Mouse (Mus musculus) intestine, embryonic 14.5 days (tissue): ENCODE results near the gene Atp23. TPM values are rescaled to one million over a fixed set of nuclear protein-coding genes. Genes with fewer than 3 reads are reported as not detected.

Source experiments
- ATAC-seq: fragments of 200-750 bp; cut with Nextera tagmentation; replicated peaks from 2 replicates; pipeline ENCODE4 v1.8.0; 2017; ENCODE audit warnings: low read depth, moderate number of reproducible peaks, moderate TSS enrichment, moderate library complexity; ENCODE audit not compliant: low FRiP score, low TSS enrichment
- DNase-seq: peaks from one replicate; pipeline ENCODE4 v3.0.0-alpha.2; 2018; ENCODE audit warnings: low spot score
- H3K27ac ChIP-seq: fragments of 300-500 bp; sonication (generic); 2 replicates; pipeline ENCODE4 v1.5.1; 2014; ENCODE audit warnings: low read depth, mild to moderate bottlenecking, control low read depth
- H3K27me3 ChIP-seq: fragments of 300-500 bp; sonication (generic); replicated peaks from 2 replicates; pipeline ENCODE4 v1.6.1; 2014; ENCODE audit warnings: low read length, control low read depth; ENCODE audit not compliant: control insufficient read depth, insufficient read depth
- H3K36me3 ChIP-seq: fragments of 300-500 bp; sonication (generic); 2 replicates; pipeline ENCODE4 v1.6.1; 2014; ENCODE audit warnings: low read length, control low read depth; ENCODE audit not compliant: control insufficient read depth, insufficient read depth
- H3K4me1 ChIP-seq: fragments of 300-500 bp; sonication (generic); replicated peaks from 2 replicates; pipeline ENCODE4 v1.6.1; 2014; ENCODE audit warnings: low read length, control low read depth, mixed read lengths; ENCODE audit not compliant: control insufficient read depth, insufficient read depth
- H3K4me2 ChIP-seq: fragments of 300-500 bp; sonication (generic); 2 replicates; pipeline ENCODE4 v1.6.1; 2014; ENCODE audit warnings: low read length
- H3K4me3 ChIP-seq: fragments of 300-500 bp; sonication (generic); 2 replicates; pipeline ENCODE4 v1.5.1; 2014; ENCODE audit warnings: low read depth, low read length, control low read depth, mixed read lengths
- H3K9ac ChIP-seq: fragments of 300-500 bp; sonication (generic); 2 replicates; pipeline ENCODE4 v1.6.1; 2014; ENCODE audit warnings: mild to moderate bottlenecking, low read length
- H3K9me3 ChIP-seq: fragments of 300-500 bp; sonication (generic); 2 replicates; pipeline ENCODE4 v1.6.1; 2016; ENCODE audit warnings: low read length, control low read depth; ENCODE audit not compliant: control insufficient read depth
- WGBS: fragments of 180-500 bp; shearing (Covaris S2); extraction: QIAGEN DNeasy Blood & Tissue Kit; methylation state at CpG from one replicate; pipeline ENCODE4 v1.1.7; 2014; 5-methylcytosine and 5-hydroxymethylcytosine counted together
- polyA plus RNA-seq: library from polyadenylated mRNA; unstranded; fragments of >200 nt; fragmentation: Nextera tagmentation; extraction: Ambion mirVana; gene quantifications from 2 replicates; pipeline ENCODE4 v1.2.1, GENCODE M21; 2014

Atp23 gene
- polyA plus RNA-seq, 1 experiment from 2014 or later, result 22.9 TPM

DNA sequence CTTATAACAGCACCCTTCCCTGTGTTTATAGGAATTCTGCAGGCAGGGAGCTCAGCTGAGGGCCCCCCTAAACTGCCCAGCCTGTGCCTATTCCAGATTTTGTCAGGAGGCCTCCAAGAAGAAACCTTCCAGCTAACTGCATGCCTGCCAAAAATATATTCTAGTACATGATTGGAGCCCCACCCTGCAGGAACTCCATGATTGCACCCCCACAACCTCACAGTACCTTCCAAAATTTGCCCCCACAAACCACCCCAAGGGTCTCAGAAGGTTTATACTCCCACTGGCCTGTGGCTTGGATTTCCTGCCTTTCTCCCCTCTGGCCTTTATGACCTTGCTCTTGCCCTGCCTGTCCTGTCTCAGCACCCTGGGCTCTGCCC is 30.6 kb upstream of the Atp23 start:
- Histone ChIP-seq H3K4me1 (peaks cover 71% of the 10 kb centered on the region), H3K36me3 (no peaks in the 10 kb centered on the region), H3K4me2 (peak overlapping the region; percentile 27; the same call in 1 of the 2 replicates), H3K27ac (peak overlapping the region; percentile 98), H3K9ac (peak overlapping the region; percentile 3; the same call in 1 of the 2 replicates), H3K9me3 (no peaks in the 10 kb centered on the region), H3K27me3 (no peaks in the 10 kb centered on the region), H3K4me3 (no peak overlapping the region)
- ATAC-seq (no peak), DNase-seq (no peak)

DNA sequence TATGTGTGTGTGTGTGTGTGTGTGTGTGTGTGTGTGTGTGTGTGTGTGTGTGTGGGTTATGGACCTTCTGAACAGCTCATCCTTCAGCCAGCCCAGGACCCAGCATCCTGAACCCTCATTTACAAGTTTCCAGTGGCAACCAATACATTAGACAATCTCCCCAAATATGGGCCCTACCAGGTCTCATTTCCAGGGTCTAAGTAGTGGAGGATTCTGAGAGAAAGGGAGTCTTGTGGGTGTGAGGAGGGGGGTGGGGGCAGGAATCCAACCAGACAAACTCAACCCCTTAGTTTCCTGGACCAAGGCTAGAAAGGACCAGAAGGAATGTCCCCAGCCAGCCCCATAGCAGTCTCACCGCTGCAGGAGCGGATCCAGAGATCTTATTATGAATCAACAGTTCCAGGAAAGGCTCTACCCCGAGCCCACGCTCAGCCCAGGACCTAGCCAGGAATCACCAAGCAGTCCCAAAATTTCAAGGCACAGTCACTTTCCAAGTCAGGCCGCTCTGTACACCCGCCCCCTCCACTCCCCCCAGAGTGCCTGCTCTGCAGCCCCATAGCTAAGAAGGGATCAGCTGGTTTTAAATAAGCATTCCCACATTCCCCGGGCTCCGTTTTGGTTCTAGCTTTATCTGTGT is 30.1 kb upstream of the Atp23 start:
- Histone ChIP-seq H3K4me3 (no peak overlapping the region), H3K27me3 (no peaks in the 10 kb centered on the region), H3K36me3 (no peaks in the 10 kb centered on the region), H3K9ac (peak overlapping the region; percentile 3; the same call in 1 of the 2 replicates), H3K9me3 (no peaks in the 10 kb centered on the region), H3K4me2 (peak overlapping the region; percentile 27), H3K27ac (peak overlapping the region; percentile 98), H3K4me1 (peaks cover 70% of the 10 kb centered on the region)
- ATAC-seq (peak; percentile 20), DNase-seq (peak; percentile 70)
- 27% methylated on average over 8 of the region's 8 CpGs for WGBS

DNA sequence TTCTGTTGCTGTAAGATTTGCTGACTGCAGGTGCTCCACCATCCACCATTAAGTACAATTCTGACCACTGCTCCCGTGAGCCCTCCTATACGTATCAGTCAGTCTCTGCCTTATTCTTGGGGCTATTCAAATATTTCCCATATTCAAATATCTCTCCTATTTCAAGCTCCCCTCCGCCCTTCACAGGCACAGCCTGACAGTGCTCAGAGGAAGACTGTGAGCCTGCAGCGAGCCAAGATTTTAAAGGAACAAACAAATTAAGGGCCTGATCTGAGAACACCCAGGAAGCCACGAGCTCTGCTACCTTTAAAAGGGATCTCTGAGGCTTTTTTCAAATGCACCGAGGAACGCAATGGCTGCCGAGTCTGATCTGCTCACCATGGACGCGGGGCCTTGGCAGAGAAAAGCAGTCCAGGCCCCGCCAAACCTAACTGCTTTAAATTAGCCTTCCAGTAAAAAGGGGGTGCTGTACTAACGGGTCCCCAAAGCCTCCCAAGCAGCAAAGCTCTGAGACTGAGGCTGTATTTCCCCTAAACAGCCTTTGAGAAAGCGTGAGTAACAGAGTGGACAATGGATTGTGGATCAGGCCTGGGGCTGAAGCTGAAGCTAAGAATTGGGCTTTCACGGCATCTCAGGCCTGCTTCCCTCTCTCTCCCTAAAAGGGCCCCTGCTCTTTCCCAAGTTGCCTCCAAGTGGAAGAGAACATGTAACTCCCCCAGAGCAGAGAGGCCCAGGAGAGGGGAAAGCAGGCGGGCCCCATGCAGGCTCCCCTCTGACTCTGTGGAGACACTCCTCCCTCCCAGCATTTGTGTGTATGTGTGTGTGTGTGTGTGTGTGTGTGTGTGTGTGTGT is 29.3 kb upstream of the Atp23 start:
- peak overlapping the region; percentile 96 for H3K4me2 ChIP-seq
- ATAC-seq (peak; percentile 74), DNase-seq (peak; percentile 89)
- 24% methylated on average over 15 of the region's 15 CpGs for WGBS
- no peaks in the 10 kb centered on the region for H3K27me3 ChIP-seq
- no peaks in the 10 kb centered on the region for H3K36me3 ChIP-seq
- peak overlapping the region; percentile 48 for H3K9ac ChIP-seq
- H3K9me3 ChIP-seq, result no peaks in the 10 kb centered on the region
- no peak overlapping the region for H3K4me3 ChIP-seq
- peak overlapping the region; percentile 98 for H3K27ac ChIP-seq
- peaks cover 67% of the 10 kb centered on the region for H3K4me1 ChIP-seq

DNA sequence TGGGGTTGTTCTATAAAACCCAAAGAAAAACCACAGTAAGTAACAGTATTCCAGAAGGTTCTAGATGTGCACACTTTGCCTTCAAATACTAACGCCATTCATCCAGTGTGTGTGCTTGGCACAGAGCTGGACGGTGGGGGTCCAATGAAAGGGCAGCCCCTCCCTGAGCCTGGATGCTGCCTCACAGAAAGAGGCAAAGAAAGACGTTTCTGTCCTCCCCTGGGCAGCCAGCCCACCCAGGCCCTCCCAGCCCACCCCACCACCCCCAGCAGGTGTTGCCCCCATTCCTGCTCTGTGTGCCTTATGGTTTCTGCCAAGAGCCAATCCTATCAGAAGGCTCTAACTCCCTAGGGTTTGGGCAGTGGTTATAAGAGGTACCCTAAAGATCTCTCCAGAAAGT is 28.4 kb upstream of the Atp23 start:
- H3K4me2 ChIP-seq, result peak overlapping the region; percentile 96
- H3K9ac ChIP-seq, result peak overlapping the region; percentile 79; the same call in 1 of the 2 replicates
- peak overlapping the region; percentile 98 for H3K27ac ChIP-seq
- ATAC-seq (no peak), DNase-seq (no peak)
- WGBS, result 57% methylated on average over 3 of the region's 3 CpGs
- no peaks in the 10 kb centered on the region for H3K9me3 ChIP-seq
- H3K27me3 ChIP-seq, result no peaks in the 10 kb centered on the region
- H3K36me3 ChIP-seq, result no peaks in the 10 kb centered on the region
- H3K4me3 ChIP-seq, result no peak overlapping the region
- H3K4me1 ChIP-seq, result peaks cover 58% of the 10 kb centered on the region

DNA sequence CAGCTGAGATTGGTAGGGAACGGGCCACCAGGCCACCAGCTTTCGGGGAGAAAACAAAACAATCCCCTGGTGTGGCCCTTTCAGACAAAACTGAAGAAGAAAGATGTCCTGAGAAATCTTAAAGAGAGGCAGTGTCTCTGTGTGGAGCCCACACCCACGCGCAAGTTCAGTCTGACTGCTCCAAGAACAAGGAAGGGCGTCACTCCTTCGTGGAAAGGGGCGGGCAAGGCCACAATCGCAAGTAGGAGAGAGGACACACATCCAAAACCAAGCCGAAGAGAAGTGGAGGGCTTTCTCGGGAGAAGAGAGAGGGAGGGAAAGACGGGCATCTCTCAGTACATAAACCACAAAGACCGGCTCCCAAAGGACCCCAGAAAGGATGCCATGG is 27.7 kb upstream of the Atp23 start:
- peak overlapping the region; percentile 98 for H3K27ac ChIP-seq
- DNase-seq (no peak), ATAC-seq (no peak)

DNA sequence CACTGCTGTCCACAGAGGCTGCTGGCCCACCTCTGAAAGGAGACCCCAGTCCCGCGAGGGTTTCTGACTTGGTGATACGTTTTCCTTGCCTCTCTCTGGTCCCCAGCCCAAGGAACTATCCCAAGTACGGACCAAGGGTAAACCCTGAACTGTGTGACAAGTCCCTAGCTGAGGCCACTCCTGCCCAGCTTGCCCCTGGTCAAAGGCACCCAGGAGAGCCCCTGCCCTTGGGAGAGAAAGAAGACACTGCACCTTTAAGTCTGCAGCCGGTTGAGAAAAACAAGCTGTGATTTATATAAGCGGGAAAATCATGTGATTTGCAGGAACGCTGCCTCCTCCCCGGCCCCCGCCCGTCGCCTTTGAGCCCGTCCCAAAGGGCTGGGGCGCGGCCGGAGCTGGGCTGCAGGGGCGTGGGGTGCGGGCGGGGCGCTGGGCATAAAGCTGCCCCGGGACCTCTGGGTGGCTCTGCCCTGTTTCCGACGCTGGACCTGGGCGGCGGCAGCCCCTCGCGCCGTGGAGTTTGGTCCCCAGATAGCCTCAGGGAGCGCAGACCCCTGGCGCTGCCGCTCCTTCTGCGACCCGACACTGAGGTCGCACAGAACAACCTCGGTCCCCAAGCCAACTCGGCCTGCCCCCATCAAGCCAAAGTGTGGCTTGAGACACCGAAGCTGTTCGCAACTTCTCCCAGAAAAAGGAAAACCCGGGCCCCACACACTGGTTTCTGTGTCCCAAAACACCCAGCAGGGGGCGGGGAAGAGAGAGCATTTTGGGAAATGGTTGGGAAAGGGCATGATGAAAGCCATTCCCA is 27.1 kb upstream of the Atp23 start:
- peak; percentile 93 for DNase-seq
- no peaks in the 10 kb centered on the region for H3K36me3 ChIP-seq
- peak overlapping the region; percentile 96 for H3K4me2 ChIP-seq
- H3K4me1 ChIP-seq, result peaks cover 51% of the 10 kb centered on the region
- peak overlapping the region; percentile 98 for H3K27ac ChIP-seq
- peak; percentile 66 for ATAC-seq
- H3K27me3 ChIP-seq, result no peaks in the 10 kb centered on the region
- no peaks in the 10 kb centered on the region for H3K9me3 ChIP-seq
- peak overlapping the region; percentile 50 for H3K4me3 ChIP-seq
- peak overlapping the region; percentile 79 for H3K9ac ChIP-seq
- WGBS, result under 1% methylated on average over 39 of the region's 39 CpGs

More for the DNA sequence above, 27.7 kb upstream of the Atp23 start:
- no peaks in the 10 kb centered on the region for H3K27me3 ChIP-seq
- WGBS, result 20% methylated on average over 12 of the region's 12 CpGs
- H3K36me3 ChIP-seq, result no peaks in the 10 kb centered on the region
- peak overlapping the region; percentile 96 for H3K4me2 ChIP-seq
- H3K4me3 ChIP-seq, result peak overlapping the region; percentile 50
- H3K4me1 ChIP-seq, result peaks cover 54% of the 10 kb centered on the region
- H3K9ac ChIP-seq, result peak overlapping the region; percentile 79
- H3K9me3 ChIP-seq, result no peaks in the 10 kb centered on the region

DNA sequence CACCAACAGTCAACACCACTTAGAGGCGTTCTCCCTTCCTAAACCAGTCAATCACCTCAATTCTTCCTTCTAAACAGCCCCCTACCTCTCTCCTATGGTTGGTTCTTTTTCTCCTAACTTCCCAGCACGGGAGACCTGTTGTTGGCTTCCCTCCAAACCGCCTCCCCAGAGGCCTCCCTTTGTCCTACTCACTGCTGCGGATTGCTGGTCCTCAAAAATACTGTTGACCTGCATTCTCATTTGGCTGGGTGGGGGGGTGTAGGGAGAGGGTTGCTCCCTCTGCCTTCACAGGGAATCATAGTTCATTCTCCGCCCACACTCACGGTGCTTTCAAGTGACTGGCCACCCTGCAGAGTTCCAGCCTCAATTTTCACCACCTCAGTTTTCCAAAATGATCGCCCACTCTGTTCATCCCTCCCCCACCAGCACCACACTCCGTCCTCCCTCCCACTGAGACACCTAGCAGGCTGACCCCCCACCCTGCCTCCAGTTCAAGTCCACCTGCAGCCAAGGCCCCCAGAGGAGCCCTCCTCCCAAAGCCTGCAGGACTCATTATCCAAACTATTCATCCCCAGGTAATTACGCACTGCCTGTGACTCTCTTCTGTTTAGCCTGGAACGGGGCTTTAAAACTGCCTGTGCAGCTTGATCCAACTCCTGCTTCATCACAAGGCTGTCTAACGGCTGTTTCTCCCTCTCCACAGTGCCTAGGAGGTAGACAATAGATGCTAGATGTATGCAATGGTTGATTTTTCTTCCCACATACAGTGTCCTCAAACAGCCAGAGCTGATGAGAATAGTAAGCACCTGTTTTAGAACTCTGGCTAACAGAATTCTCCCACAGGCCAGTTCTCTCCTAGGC is 26.2 kb upstream of the Atp23 start:
- no peak for ATAC-seq
- peaks cover 51% of the 10 kb centered on the region for H3K4me1 ChIP-seq
- H3K36me3 ChIP-seq, result no peaks in the 10 kb centered on the region
- 0 out of 2 replicates have a peak overlapping the region, but pooled peaks have one; percentile 50 for H3K4me3 ChIP-seq
- H3K27me3 ChIP-seq, result no peaks in the 10 kb centered on the region
- no peaks in the 10 kb centered on the region for H3K9me3 ChIP-seq
- peak overlapping the region; percentile 98 for H3K27ac ChIP-seq
- H3K4me2 ChIP-seq, result peak overlapping the region; percentile 96
- H3K9ac ChIP-seq, result peak overlapping the region; percentile 79
- peak; percentile 61 for DNase-seq
- 27% methylated on average over 11 of the region's 11 CpGs for WGBS

DNA sequence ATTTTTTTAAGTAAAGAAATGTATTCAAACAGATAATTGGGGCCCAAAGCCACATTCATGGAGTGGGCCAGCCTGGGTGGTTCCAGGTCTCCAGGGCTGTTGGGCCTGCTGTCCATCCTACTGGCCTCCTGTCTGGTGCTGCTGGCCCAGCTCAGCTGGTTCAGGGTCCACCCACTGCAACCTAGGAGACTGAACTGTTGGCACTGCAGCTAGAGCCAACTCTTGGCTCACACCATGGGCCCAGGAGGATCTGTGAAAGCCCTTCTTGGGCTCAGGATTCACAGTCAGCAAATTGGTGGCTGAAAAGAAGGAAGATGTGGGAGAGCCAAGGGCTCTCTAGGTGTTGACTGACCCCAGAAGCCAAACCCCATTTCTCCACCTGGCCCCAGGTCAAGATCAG is 24.2 kb upstream of the Atp23 start:
- H3K27ac ChIP-seq, result no peak overlapping the region
- no peak for ATAC-seq
- peaks cover 37% of the 10 kb centered on the region for H3K4me1 ChIP-seq
- DNase-seq, result no peak
- no peak overlapping the region for H3K4me2 ChIP-seq
- H3K27me3 ChIP-seq, result no peaks in the 10 kb centered on the region
- H3K36me3 ChIP-seq, result no peaks in the 10 kb centered on the region
- H3K9ac ChIP-seq, result no peak overlapping the region
- no peaks in the 10 kb centered on the region for H3K9me3 ChIP-seq
- no peak overlapping the region for H3K4me3 ChIP-seq
